Mouse (Mus musculus) liver, adult 2 months (tissue): ENCODE measurements at regions not wholly inside any gene's neighbourhood (a gene's known extent, or its start where the extent isn't known, plus 50 kb on each side); places are given as distances from the start of the nearest gene placed in this dataset.

Source experiments
- DNase-seq: peaks from one replicate; pipeline ENCODE4 v3.0.0-alpha.2; 2011; ENCODE audit warnings: low read depth, low spot score; ENCODE audit errors: extremely low read depth
- H3K27ac ChIP-seq: fragments of 200-500 bp; replicated peaks from 2 replicates; pipeline ENCODE4 v1.5.1; 2012; ENCODE audit warnings: low read depth, mild to moderate bottlenecking, control low read depth, inconsistent platforms, low read length; ENCODE audit not compliant: insufficient read depth
- H3K27me3 ChIP-seq: fragments of 200-500 bp; 2 replicates; pipeline ENCODE4 v1.6.1; 2012; ENCODE audit warnings: mild to moderate bottlenecking, moderate library complexity, low read length, inconsistent platforms; ENCODE audit not compliant: control insufficient read depth, insufficient read depth
- H3K36me3 ChIP-seq: fragments of 200-500 bp; 2 replicates; pipeline ENCODE4 v1.6.1; 2012; ENCODE audit warnings: low read length, inconsistent platforms; ENCODE audit not compliant: control insufficient read depth, insufficient read depth
- H3K4me1 ChIP-seq: fragments of 200-500 bp; 2 replicates; pipeline ENCODE4 v1.6.1; 2011; ENCODE audit warnings: low read length; ENCODE audit not compliant: control insufficient read depth, insufficient read depth
- H3K4me3 ChIP-seq: fragments of 200-500 bp; 2 replicates; pipeline ENCODE4 v1.5.1; 2011; ENCODE audit warnings: low read depth, mild to moderate bottlenecking, control low read depth, low read length, moderate library complexity; ENCODE audit not compliant: insufficient read depth
- H3K79me2 ChIP-seq: fragments of 200-500 bp; 2 replicates; pipeline ENCODE4 v1.6.1; 2012; ENCODE audit warnings: inconsistent platforms, mild to moderate bottlenecking, low read length, moderate library complexity; ENCODE audit not compliant: control insufficient read depth, insufficient read depth
- H3K9ac ChIP-seq: fragments of 200-500 bp; 2 replicates; pipeline ENCODE4 v1.6.1; 2012; ENCODE audit warnings: low read depth, mild to moderate bottlenecking, control low read depth, inconsistent platforms, low read length
- CTCF ChIP-seq: fragments of 200-500 bp; IDR thresholded peaks from 2 replicates; pipeline ENCODE4 v1.5.1; 2011; ENCODE audit warnings: low read depth, low read length, control low read depth
- POLR2A ChIP-seq: fragments of 200-500 bp; IDR thresholded peaks from 2 replicates; pipeline ENCODE4 v1.6.1; 2011; ENCODE audit warnings: low read length, control low read depth; ENCODE audit not compliant: insufficient read depth; ENCODE audit errors: extremely low read depth
- WGBS: fragments of 180-500 bp; shearing (Covaris S2); methylation state at CpG from one replicate; pipeline ENCODE4 v1.1.7; 2018; 5-methylcytosine and 5-hydroxymethylcytosine counted together

DNA sequence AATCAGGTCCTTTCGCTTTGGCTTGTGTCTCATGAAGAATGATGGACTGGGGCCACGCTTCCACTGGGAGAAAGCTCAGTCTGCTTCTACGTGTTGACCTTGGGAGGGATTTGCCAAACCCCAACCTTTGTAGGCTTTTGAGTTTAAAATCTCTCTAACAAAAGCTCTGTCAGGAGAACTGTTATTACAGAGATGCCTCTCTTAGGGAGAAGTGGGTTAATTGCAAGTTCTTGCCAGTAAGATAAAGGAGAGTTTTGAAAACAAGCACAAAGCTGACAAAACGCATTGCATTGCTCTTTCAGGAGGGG is 351.5 kb upstream of the Tenm3 start:
- no peaks in the 10 kb centered on the region for H3K27me3 ChIP-seq
- H3K79me2 ChIP-seq, result no peaks in the 10 kb centered on the region
- no peak overlapping the region for H3K27ac ChIP-seq
- TF ChIP-seq POLR2A (no peak), CTCF (no peak)
- H3K4me1 ChIP-seq, result no peaks in the 10 kb centered on the region
- H3K4me3 ChIP-seq, result no peak overlapping the region
- 79% methylated on average over 4 of the region's 4 CpGs for WGBS
- no peaks in the 10 kb centered on the region for H3K36me3 ChIP-seq
- H3K9ac ChIP-seq, result no peak overlapping the region
- no peak for DNase-seq

DNA sequence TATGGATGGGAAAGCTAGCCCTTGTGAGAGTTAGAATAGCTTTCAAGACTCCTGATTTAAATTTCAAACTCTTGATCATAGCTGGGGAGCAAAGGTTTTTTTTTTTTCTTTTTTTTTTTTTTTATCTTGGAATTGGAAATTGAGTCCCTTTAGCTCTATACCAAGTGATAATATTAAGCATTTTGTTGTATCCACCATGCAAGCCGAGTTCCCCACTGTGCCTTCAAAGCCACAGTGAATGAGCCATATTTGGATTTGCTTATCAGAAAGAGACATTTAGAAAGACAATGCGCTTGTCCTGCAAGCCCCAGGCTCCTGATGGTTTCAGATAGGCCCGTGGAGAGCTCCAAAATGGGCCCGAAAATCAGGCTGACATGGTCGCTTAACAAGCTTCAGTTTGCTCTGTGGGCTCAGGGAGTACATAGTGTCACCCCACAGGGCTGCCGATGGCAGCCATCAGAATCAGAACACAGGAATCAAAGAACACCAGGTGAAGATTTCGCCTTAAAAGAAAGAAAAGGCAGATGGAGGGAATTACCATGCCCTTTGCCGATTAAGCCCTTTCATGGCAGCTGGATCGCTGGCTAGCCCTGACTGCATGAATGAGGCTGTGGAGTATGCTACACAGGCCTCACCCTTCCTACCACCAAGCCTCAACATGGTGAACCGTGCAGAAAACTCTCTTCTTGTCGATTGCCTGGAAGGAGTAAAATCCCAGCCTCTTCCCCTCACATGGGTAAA is 351.0 kb upstream of the Tenm3 start:
- H3K27ac ChIP-seq, result no peak overlapping the region
- no peak overlapping the region for H3K4me3 ChIP-seq
- DNase-seq, result no peak
- WGBS, result 72% methylated on average over 11 of the region's 11 CpGs
- H3K9ac ChIP-seq, result no peak overlapping the region
- no peaks in the 10 kb centered on the region for H3K36me3 ChIP-seq
- TF ChIP-seq POLR2A (no peak), CTCF (no peak)
- no peaks in the 10 kb centered on the region for H3K4me1 ChIP-seq
- no peaks in the 10 kb centered on the region for H3K79me2 ChIP-seq
- no peaks in the 10 kb centered on the region for H3K27me3 ChIP-seq

DNA sequence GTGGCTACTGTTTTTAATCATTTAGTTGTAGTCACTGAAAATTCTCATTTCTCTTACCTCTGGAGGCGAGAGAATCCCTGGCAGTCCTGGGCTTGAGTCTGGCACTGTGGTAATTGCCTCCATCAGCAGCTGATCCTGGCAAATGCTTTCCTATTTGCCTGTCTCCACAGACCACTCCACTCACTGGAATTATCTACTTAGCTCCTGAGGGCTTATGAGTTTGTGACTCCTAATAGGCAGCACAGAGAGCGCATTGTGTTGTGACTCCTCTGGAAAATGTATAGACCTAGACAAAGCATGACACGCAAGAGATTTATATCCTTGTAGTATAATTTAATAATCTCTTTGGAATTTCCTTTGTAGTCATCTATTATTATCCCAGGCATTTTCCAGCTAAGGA is 343.1 kb upstream of the Tenm3 start:
- Histone ChIP-seq H3K36me3 (no peaks in the 10 kb centered on the region), H3K9ac (no peak overlapping the region), H3K79me2 (no peaks in the 10 kb centered on the region), H3K4me1 (no peaks in the 10 kb centered on the region), H3K4me3 (no peak overlapping the region), H3K27ac (no peak overlapping the region), H3K27me3 (no peaks in the 10 kb centered on the region)
- TF ChIP-seq POLR2A (no peak), CTCF (no peak)
- no peak for DNase-seq
- WGBS, result 92% methylated on average over 3 of the region's 3 CpGs

DNA sequence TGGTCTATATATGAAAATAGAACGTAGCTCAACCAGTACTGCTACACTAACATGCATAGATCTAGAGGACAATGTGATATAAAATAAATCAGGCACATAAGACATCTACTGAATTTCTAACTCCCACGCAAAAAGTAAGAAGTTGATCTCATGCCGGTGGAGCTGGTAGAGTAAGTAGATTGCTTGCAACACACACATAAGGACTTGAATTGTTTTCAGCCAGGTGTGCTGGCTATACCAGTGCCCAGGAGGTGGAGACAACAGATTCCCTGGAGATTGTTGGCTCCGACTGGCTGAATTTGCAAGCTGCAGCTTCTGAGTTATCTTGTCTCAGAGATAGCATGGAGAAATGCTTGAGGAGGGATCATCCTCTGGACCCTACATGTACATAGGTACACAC is 331.6 kb upstream of the Tenm3 start:
- Histone ChIP-seq H3K4me3 (no peak overlapping the region), H3K36me3 (no peaks in the 10 kb centered on the region), H3K4me1 (no peaks in the 10 kb centered on the region), H3K79me2 (no peaks in the 10 kb centered on the region), H3K9ac (no peak overlapping the region), H3K27me3 (no peaks in the 10 kb centered on the region), H3K27ac (no peak overlapping the region)
- WGBS, result 78% methylated on average over 4 of the region's 4 CpGs
- TF ChIP-seq POLR2A (no peak), CTCF (no peak)
- no peak for DNase-seq

DNA sequence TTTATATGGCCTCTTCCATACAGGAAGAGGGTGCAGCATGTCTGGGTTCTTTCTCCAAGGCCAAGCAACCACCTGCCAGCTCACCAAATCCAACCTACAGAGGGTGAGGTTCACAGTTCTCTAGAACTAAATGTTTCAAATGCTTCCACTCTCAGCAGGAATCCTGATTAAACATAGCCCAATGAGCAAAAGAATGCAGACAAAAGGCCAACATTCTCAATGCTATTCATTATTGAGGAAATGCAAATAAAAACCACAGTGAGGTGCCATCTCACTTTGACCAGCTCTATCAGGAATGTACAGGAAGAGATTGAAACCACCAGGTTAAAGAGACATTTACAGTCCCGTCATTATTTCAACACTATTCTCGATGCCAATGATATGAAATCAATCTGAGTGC is 331.2 kb upstream of the Tenm3 start:
- Histone ChIP-seq H3K36me3 (no peaks in the 10 kb centered on the region), H3K4me1 (no peaks in the 10 kb centered on the region), H3K27me3 (no peaks in the 10 kb centered on the region), H3K9ac (no peak overlapping the region), H3K79me2 (no peaks in the 10 kb centered on the region), H3K4me3 (no peak overlapping the region), H3K27ac (no peak overlapping the region)
- DNase-seq, result no peak
- WGBS, result 87% methylated on average over 2 of the region's 2 CpGs
- TF ChIP-seq POLR2A (no peak), CTCF (no peak)

DNA sequence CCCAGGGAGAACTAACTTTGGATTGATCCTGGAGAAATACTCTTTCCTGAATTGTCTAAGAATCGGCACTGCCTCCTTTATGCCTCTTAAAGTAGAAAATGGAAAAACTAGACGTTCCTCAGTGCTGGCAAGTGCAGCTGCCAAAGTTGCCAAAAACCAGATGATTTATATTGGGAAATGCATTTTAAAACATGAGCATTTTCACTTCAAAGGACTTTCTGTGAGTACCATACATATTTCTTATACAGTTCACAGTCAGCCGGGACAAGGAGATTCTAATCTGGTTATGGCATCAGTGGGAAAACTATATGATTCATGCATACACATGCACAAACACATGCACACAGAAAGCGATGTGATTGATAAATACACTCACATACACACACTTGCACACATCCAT is 315.6 kb upstream of the Tenm3 start:
- Histone ChIP-seq H3K79me2 (no peaks in the 10 kb centered on the region), H3K4me3 (no peak overlapping the region), H3K4me1 (no peaks in the 10 kb centered on the region), H3K9ac (no peak overlapping the region), H3K27me3 (no peaks in the 10 kb centered on the region), H3K27ac (no peak overlapping the region), H3K36me3 (no peaks in the 10 kb centered on the region)
- DNase-seq, result no peak
- WGBS, result 79% methylated on average over 4 of the region's 4 CpGs
- TF ChIP-seq POLR2A (no peak), CTCF (no peak)
